Mouse (Mus musculus) gastrocnemius, adult 18-20 months (tissue): Measurements from ENCODE around the gene Micu1. TPM values are rescaled to one million over a fixed set of nuclear protein-coding genes. Genes with fewer than 3 reads are reported as not detected.

Experiments
- DNase-seq: peaks from one replicate; pipeline ENCODE4 v3.0.0; 2021; ENCODE audit warnings: low spot score
- total RNA-seq, 2 experiments: library from RNA; stranded (reverse); gene quantifications; 2 replicates each; pipeline ENCODE4 v1.2.3; 2021

Micu1 gene
- total RNA-seq, 2 experiments from 2014 or later: 55.9 to 61.3 TPM

- no peak for DNase-seq
Measured at GRCm38 (mm10) chr10:59773441-59774140, 71.3 kb downstream of the Micu1 start.

- DNase-seq: no peak
Measured at GRCm38 (mm10) chr10:59774141-59774534, 71.9 kb downstream of the Micu1 start.

- no peak for DNase-seq
Measured at GRCm38 (mm10) chr10:59777246-59777645, 75.0 kb downstream of the Micu1 start.

GRCm38 (mm10) chr10:59778137-59778710 is 75.9 kb downstream of the Micu1 start:
- DNase-seq: no peak

GRCm38 (mm10) chr10:59780698-59781097 is 78.4 kb downstream of the Micu1 start:
- no peak for DNase-seq

GRCm38 (mm10) chr10:59781205-59781931 is 79.1 kb downstream of the Micu1 start:
- no peak for DNase-seq

GRCm38 (mm10) chr10:59784731-59785685 is 82.7 kb downstream of the Micu1 start:
- peak; percentile 27 for DNase-seq

GRCm38 (mm10) chr10:59786289-59786688 is 84.0 kb downstream of the Micu1 start:
- peak; percentile 17 for DNase-seq

GRCm38 (mm10) chr10:59787140-59787800 is 85.0 kb downstream of the Micu1 start:
- DNase-seq: no peak

- DNase-seq: no peak
Measured at GRCm38 (mm10) chr10:59787870-59788269, 85.6 kb downstream of the Micu1 start.

- no peak for DNase-seq
Measured at GRCm38 (mm10) chr10:59790291-59790929, 88.1 kb downstream of the Micu1 start.

- DNase-seq: no peak
Measured at GRCm38 (mm10) chr10:59791896-59792295, 89.6 kb downstream of the Micu1 start.

GRCm38 (mm10) chr10:59792575-59793176 is 90.4 kb downstream of the Micu1 start:
- DNase-seq: no peak

GRCm38 (mm10) chr10:59793454-59793853 is 91.2 kb downstream of the Micu1 start:
- no peak for DNase-seq

- DNase-seq: no peak
Measured at GRCm38 (mm10) chr10:59795085-59795484, 92.8 kb downstream of the Micu1 start.

- DNase-seq: no peak
Measured at GRCm38 (mm10) chr10:59795902-59796301, 93.6 kb downstream of the Micu1 start.

GRCm38 (mm10) chr10:59798371-59798770 is 96.1 kb downstream of the Micu1 start:
- DNase-seq: no peak

- no peak for DNase-seq
Measured at GRCm38 (mm10) chr10:59799303-59800044, 97.2 kb downstream of the Micu1 start.

- no peak for DNase-seq
Measured at GRCm38 (mm10) chr10:59800159-59800558, 97.9 kb downstream of the Micu1 start.
